Mouse (Mus musculus) hindbrain, postnatal 0 days (tissue): ENCODE data around the gene Atp10a. TPM values are rescaled to one million over a fixed set of nuclear protein-coding genes. Genes with fewer than 3 reads are reported as not detected.

ENCODE experiments used
- ATAC-seq: fragments of 200-750 bp; cut with Nextera tagmentation; 2 replicates; pipeline ENCODE4 v1.8.0; 2017; ENCODE audit warnings: mild to moderate bottlenecking, moderate TSS enrichment, moderate library complexity
- DNase-seq: peaks from one replicate; pipeline ENCODE4 v3.0.0-alpha.2; 2015; ENCODE audit warnings: low spot score
- H3K27ac ChIP-seq: fragments of 300-500 bp; sonication (generic); 2 replicates; pipeline ENCODE4 v1.5.1; 2014; ENCODE audit warnings: mild to moderate bottlenecking
- H3K27me3 ChIP-seq: fragments of 300-500 bp; sonication (generic); 2 replicates; pipeline ENCODE4 v1.6.1; 2014; ENCODE audit warnings: low read length, mixed read lengths; ENCODE audit not compliant: insufficient read depth
- H3K36me3 ChIP-seq: fragments of 300-500 bp; sonication (generic); 2 replicates; pipeline ENCODE4 v1.6.1; 2014; ENCODE audit warnings: low read length, mixed read lengths; ENCODE audit not compliant: insufficient read depth
- H3K4me1 ChIP-seq: fragments of 300-500 bp; sonication (generic); 2 replicates; pipeline ENCODE4 v1.6.1; 2014; ENCODE audit warnings: antibody characterized with exemption, low read length, mixed read lengths; ENCODE audit not compliant: insufficient read depth
- H3K4me2 ChIP-seq: fragments of 300-500 bp; sonication (generic); 2 replicates; pipeline ENCODE4 v1.6.1; 2014; ENCODE audit warnings: low read depth, mild to moderate bottlenecking, low read length, moderate library complexity, mixed read lengths
- H3K4me3 ChIP-seq: fragments of 300-500 bp; sonication (generic); 2 replicates; pipeline ENCODE4 v1.5.1; 2014; ENCODE audit warnings: low read length
- H3K9ac ChIP-seq: fragments of 300-500 bp; sonication (generic); replicated peaks from 2 replicates; pipeline ENCODE4 v1.6.1; 2014; ENCODE audit warnings: mild to moderate bottlenecking, low read length, moderate library complexity, mixed read lengths
- H3K9me3 ChIP-seq: fragments of 300-500 bp; sonication (generic); 2 replicates; pipeline ENCODE4 v1.6.1; 2016; ENCODE audit warnings: low read length, mixed read lengths
- CTCF ChIP-seq: IDR thresholded peaks from 2 replicates; pipeline ENCODE4 v1.5.1; 2016; ENCODE audit warnings: antibody characterized with exemption, control low read depth, low read depth
- WGBS: fragments of 180-500 bp; shearing (Covaris S2); extraction: QIAGEN DNeasy Blood & Tissue Kit; methylation state at CpG from one replicate; pipeline ENCODE4 v1.1.7; 2014; 5-methylcytosine and 5-hydroxymethylcytosine counted together
- polyA plus RNA-seq: library from polyadenylated mRNA; unstranded; fragments of >200 nt; fragmentation: Nextera tagmentation; extraction: Ambion mirVana; gene quantifications from 2 replicates; pipeline ENCODE4 v1.2.1, GENCODE M21; 2015
- total RNA-seq: library from RNA; depleted of rRNA; stranded (reverse); fragments of >200 nt; gene quantifications from 2 replicates; pipeline ENCODE4 v1.2.3, GENCODE M21; 2014

Atp10a gene
- total and polyA plus RNA-seq, 2 experiments from 2014 or later: 0.75 to 5.9 TPM

- ATAC-seq (no peak), DNase-seq (no peak)
- H3K4me2 ChIP-seq: no peak overlapping the region
- no peak overlapping the region for H3K27ac ChIP-seq
- H3K4me1 ChIP-seq: no peaks in the 10 kb centered on the region
- no peaks in the 10 kb centered on the region for H3K27me3 ChIP-seq
- WGBS: 78% methylated on average over 6 of the region's 6 CpGs
- no peaks in the 10 kb centered on the region for H3K9me3 ChIP-seq
- H3K9ac ChIP-seq: no peak overlapping the region
- no peaks in the 10 kb centered on the region for H3K36me3 ChIP-seq
- no peak for TF ChIP-seq CTCF
- H3K4me3 ChIP-seq: no peak overlapping the region
Observed at GRCm38 (mm10) chr7:58732406-58732805, 76.4 kb downstream of the Atp10a start.

- Histone ChIP-seq H3K4me2 (no peak overlapping the region), H3K4me3 (no peak overlapping the region), H3K4me1 (no peaks in the 10 kb centered on the region), H3K36me3 (no peaks in the 10 kb centered on the region), H3K27ac (no peak overlapping the region), H3K9me3 (no peaks in the 10 kb centered on the region), H3K9ac (no peak overlapping the region), H3K27me3 (no peaks in the 10 kb centered on the region)
- WGBS: 76% methylated on average over 6 of the region's 6 CpGs
- ATAC-seq: no peak
- DNase-seq: no peak
- no peak for TF ChIP-seq CTCF
Observed at GRCm38 (mm10) chr7:58733490-58733901, 77.5 kb downstream of the Atp10a start.

GRCm38 (mm10) chr7:58736841-58737547 lies 81.0 kb downstream of the Atp10a start:
- Histone ChIP-seq H3K9me3 (no peaks in the 10 kb centered on the region), H3K9ac (no peak overlapping the region), H3K4me3 (no peak overlapping the region), H3K27ac (no peak overlapping the region), H3K27me3 (no peaks in the 10 kb centered on the region), H3K4me2 (no peak overlapping the region), H3K36me3 (no peaks in the 10 kb centered on the region), H3K4me1 (no peaks in the 10 kb centered on the region)
- no peak for ATAC-seq
- DNase-seq: no peak
- TF ChIP-seq CTCF: no peak
- 94% methylated on average over 3 of the region's 3 CpGs for WGBS

- no peak for ATAC-seq
- no peak for DNase-seq
- Histone ChIP-seq H3K27me3 (no peaks in the 10 kb centered on the region), H3K9ac (no peak overlapping the region), H3K4me3 (no peak overlapping the region), H3K27ac (no peak overlapping the region), H3K4me2 (no peak overlapping the region), H3K36me3 (no peaks in the 10 kb centered on the region), H3K9me3 (no peaks in the 10 kb centered on the region), H3K4me1 (no peaks in the 10 kb centered on the region)
- WGBS: 88% methylated on average over 13 of the region's 13 CpGs
- TF ChIP-seq CTCF: no peak
Observed at GRCm38 (mm10) chr7:58740196-58740595, 84.2 kb downstream of the Atp10a start.

- 94% methylated on average over 4 of the region's 4 CpGs for WGBS
- H3K9ac ChIP-seq: no peak overlapping the region
- no peaks in the 10 kb centered on the region for H3K4me1 ChIP-seq
- no peak for DNase-seq
- ATAC-seq: no peak
- no peak overlapping the region for H3K4me3 ChIP-seq
- H3K27me3 ChIP-seq: no peaks in the 10 kb centered on the region
- H3K36me3 ChIP-seq: no peaks in the 10 kb centered on the region
- no peaks in the 10 kb centered on the region for H3K9me3 ChIP-seq
- no peak overlapping the region for H3K27ac ChIP-seq
- no peak for TF ChIP-seq CTCF
- no peak overlapping the region for H3K4me2 ChIP-seq
Observed at GRCm38 (mm10) chr7:58740842-58741241, 84.9 kb downstream of the Atp10a start.

GRCm38 (mm10) chr7:58742009-58742408 lies 86.0 kb downstream of the Atp10a start:
- Histone ChIP-seq H3K9ac (no peak overlapping the region), H3K27ac (no peak overlapping the region), H3K36me3 (no peaks in the 10 kb centered on the region), H3K9me3 (no peaks in the 10 kb centered on the region), H3K4me1 (no peaks in the 10 kb centered on the region), H3K4me3 (no peak overlapping the region), H3K4me2 (no peak overlapping the region), H3K27me3 (no peaks in the 10 kb centered on the region)
- WGBS: 73% methylated on average over 4 of the region's 4 CpGs
- DNase-seq: no peak
- no peak for ATAC-seq
- no peak for TF ChIP-seq CTCF

- Histone ChIP-seq H3K4me1 (no peaks in the 10 kb centered on the region), H3K9me3 (no peaks in the 10 kb centered on the region), H3K4me2 (no peak overlapping the region), H3K36me3 (no peaks in the 10 kb centered on the region), H3K9ac (no peak overlapping the region), H3K27ac (no peak overlapping the region), H3K27me3 (no peaks in the 10 kb centered on the region), H3K4me3 (no peak overlapping the region)
- no peak for TF ChIP-seq CTCF
- DNase-seq (no peak), ATAC-seq (no peak)
- 63% methylated on average over 1 of the region's 1 CpGs for WGBS
Observed at GRCm38 (mm10) chr7:58742648-58743047, 86.7 kb downstream of the Atp10a start.
